ENCODE assay signal across 26 mouse cellular contexts in the genomic region with DNA sequence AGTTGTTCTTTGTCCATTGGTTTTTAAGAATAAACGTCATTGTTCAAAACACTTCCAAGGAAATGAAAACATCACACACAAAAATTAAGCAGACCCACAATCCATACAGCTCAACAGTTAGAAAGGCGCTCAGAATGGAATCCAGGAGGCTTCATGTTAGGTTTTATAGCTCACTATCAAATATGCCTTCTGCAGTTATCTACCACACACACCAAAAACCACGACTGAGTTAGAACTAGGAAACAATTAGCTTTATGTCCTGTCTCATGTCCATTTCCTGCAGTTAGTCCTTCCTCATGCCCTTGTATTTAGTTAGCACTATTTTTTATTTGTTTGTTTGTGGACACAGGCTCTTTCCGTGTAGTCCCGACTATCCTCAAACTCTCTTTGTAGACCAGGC. TPM values are rescaled to one million over a fixed set of nuclear protein-coding genes. Genes with fewer than 3 reads are reported as not detected.
A peak's percentile ranks its signal among the peaks of the same experiment; 100 is the strongest.
DNase-seq lines count a peak whose midpoint lies in the region; ATAC-seq and TF ChIP-seq lines count a peak whose summit lies in the region.
"Had no signal": no experiment of that assay in that cellular context is flagged by ENCODE, and none has a peak within 500 bp of the region (broad histone marks: within the 10 kb centered on the region; RNA-seq: fewer than 3 reads in every experiment).

No protein-coding gene starts in this region.

- H3K9ac ChIP-seq in MEL (ENCODE audit: control insufficient read depth, low read depth, low read length, poor library complexity, severe bottlenecking), result no peak overlapping the region
- no peak overlapping the region for H3K9ac ChIP-seq in kidney, embryonic 16.5 days (replicated peaks; ENCODE audit: low read length)
- H3K9ac ChIP-seq: embryonic facial prominence, embryonic 12.5 days; forebrain, embryonic 13.5 days had no signal

- peaks cover 0 to 2% of the 10 kb centered on the region in 2 experiments; a peak in 3 of 4 replicates for H3K4me1 ChIP-seq in MEL (ENCODE audit: control insufficient read depth in 1 of 2, insufficient read depth in 2 of 2, low read length in 2 of 2)
- no peaks in the 10 kb centered on the region for H3K4me1 ChIP-seq in kidney, embryonic 16.5 days (ENCODE audit: insufficient read depth, low read length)
- H3K4me1 ChIP-seq: embryonic facial prominence, embryonic 10.5 days; embryonic facial prominence, embryonic 12.5 days had no signal

- intact Hi-C loops in heart, postnatal 14 days (cut with DNase I), result no loop called here

- no peaks in the 10 kb centered on the region for H3K9me3 ChIP-seq in MEL (replicated peaks; ENCODE audit: insufficient read depth, low read length)
- 0 out of 2 replicates have a peak, but pooled peaks cover 5% of the 10 kb centered on the region for H3K9me3 ChIP-seq in kidney, embryonic 16.5 days (ENCODE audit: low read length)
- H3K9me3 ChIP-seq: embryonic facial prominence, embryonic 10.5 days; embryonic facial prominence, embryonic 12.5 days; forebrain, embryonic 13.5 days; G1E had no signal

- no peak overlapping the region for H3K27ac ChIP-seq in MEL (ENCODE audit: control insufficient read depth, low read depth, low read length)
- H3K27ac ChIP-seq in kidney, embryonic 16.5 days (ENCODE audit: low read length), result no peak overlapping the region
- H3K27ac ChIP-seq: embryonic facial prominence, embryonic 10.5 days; embryonic facial prominence, embryonic 12.5 days; forebrain, embryonic 13.5 days had no signal

- DNase-seq in 416B (ENCODE audit: low read depth), result peak; percentile 51
- DNase-seq in MEL (ENCODE audit: low read depth, low spot score), result peak; percentile 46
- no peak for DNase-seq in heart, postnatal 14 days
- no peak for DNase-seq in frontal cortex, postnatal 25 days (ENCODE audit: low spot score in 2 of 2)
- DNase-seq: adrenal gland, adult 2 months; adrenal gland, postnatal 10 days; adrenal gland, postnatal 25 days; B cell, adult 2 months; cerebellum, adult 11 months; cerebellum, adult 18-20 months; cerebellum, adult 8-10 months; cerebellum, adult 9-11 months; cerebellum, postnatal 14 days; cerebellum, postnatal 36 days had no signal

- TF ChIP-seq RAD21 in MEL (IDR thresholded peaks at IDR 0.05; ENCODE audit: low read depth, low read length), result no peak

- no peaks in the 10 kb centered on the region for H3K27me3 ChIP-seq in MEL (ENCODE audit: control insufficient read depth in 1 of 2, insufficient read depth in 2 of 2, low read length in 2 of 2)
- H3K27me3 ChIP-seq in kidney, embryonic 16.5 days (ENCODE audit: insufficient read depth, low read length), result no peaks in the 10 kb centered on the region
- H3K27me3 ChIP-seq: CH12.LX; embryonic facial prominence, embryonic 12.5 days; forebrain, embryonic 13.5 days had no signal

- peaks cover 4 to 10% of the 10 kb centered on the region in 2 experiments; a peak in 3 of 4 replicates for H3K36me3 ChIP-seq in MEL (ENCODE audit: control insufficient read depth in 1 of 2, insufficient read depth in 2 of 2, low read length in 2 of 2)
- peaks cover 34% of the 10 kb centered on the region for H3K36me3 ChIP-seq in kidney, embryonic 16.5 days (ENCODE audit: insufficient read depth, low read length)

- WGBS in kidney, embryonic 16.5 days, result 80% methylated on average over 5 of the region's 5 CpGs

- TF ChIP-seq POLR2A in MEL (IDR thresholded peaks at IDR 0.05; ENCODE audit: control insufficient read depth in 1 of 2, insufficient read depth in 1 of 2, low read depth in 1 of 2, low read length in 2 of 2, poor library complexity in 1 of 2), result no peak

- peak; percentile 70 for ATAC-seq in megakaryocyte progenitor cell, adult 5-6 weeks (replicated peaks; ENCODE audit: poor library complexity)
- ATAC-seq in kidney, embryonic 16.5 days (ENCODE audit: low FRiP score, low TSS enrichment), result no peak
- ATAC-seq: CD4-positive, CD25-positive, alpha-beta regulatory T cell, adult 4 months; forebrain, embryonic 13.5 days; forebrain, embryonic 16.5 days had no signal

- no peak overlapping the region for H3K4me2 ChIP-seq in kidney, embryonic 16.5 days (replicated peaks; ENCODE audit: low read depth, low read length)
- H3K4me2 ChIP-seq: embryonic facial prominence, embryonic 12.5 days; forebrain, embryonic 13.5 days had no signal

- no peaks in the 10 kb centered on the region for H3K79me2 ChIP-seq in MEL (ENCODE audit: control insufficient read depth, insufficient read depth, low read length, poor library complexity)

- TF ChIP-seq CTCF in MEL (IDR thresholded peaks at IDR 0.05 in 2 of 3, conservative IDR thresholded peaks at IDR 0.05 in 1 of 3; ENCODE audit: control insufficient read depth in 1 of 3, insufficient read depth in 1 of 3, low read depth in 2 of 3, low read length in 3 of 3, poor library complexity in 1 of 3, severe bottlenecking in 1 of 3), result no peak

- H3K4me3 ChIP-seq in MEL (ENCODE audit: control insufficient read depth in 1 of 2, insufficient read depth in 1 of 2, low read depth in 2 of 2, low read length in 2 of 2), result no peak overlapping the region
- no peak overlapping the region for H3K4me3 ChIP-seq in kidney, embryonic 16.5 days (ENCODE audit: low read length)
- H3K4me3 ChIP-seq: embryonic facial prominence, embryonic 10.5 days; embryonic facial prominence, embryonic 12.5 days; forebrain, embryonic 13.5 days had no signal

- TF ChIP-seq EP300 in MEL (IDR thresholded peaks at IDR 0.05; ENCODE audit: low read depth in 1 of 2, low read length in 2 of 2), result peak in 1 of 2 experiments; percentile 57; a peak in 2 of 4 replicates

TF ChIP-seq in MEL, 35 proteins besides CTCF, POLR2A, EP300 and RAD21:
- TF ChIP-seq MYC (IDR thresholded peaks at IDR 0.05; ENCODE audit: low read depth, low read length), result no peak
- 0 out of 2 replicates have a peak, but pooled peaks have one; percentile 10 for TF ChIP-seq TAL1 (IDR thresholded peaks at IDR 0.05; ENCODE audit: low read length)
- peak; percentile 31; the same call in 1 of the 2 replicates for TF ChIP-seq TCF12 (IDR thresholded peaks at IDR 0.05; ENCODE audit: low read depth, low read length)
- no peak for TF ChIP-seq ZNF384 (IDR thresholded peaks at IDR 0.05; ENCODE audit: low read depth, low read length)
- TF ChIP-seq GATA1 (IDR thresholded peaks at IDR 0.05; ENCODE audit: low read depth, low read length), result peak; percentile 43
- TF ChIP-seq CHD1 (IDR thresholded peaks at IDR 0.05; ENCODE audit: low read depth, low read length), result no peak
- TF ChIP-seq HCFC1 (IDR thresholded peaks at IDR 0.05; ENCODE audit: low read depth, low read length), result no peak

RNA-seq across cellular contexts. Expression of gene Spc25, which starts 14.9 kb away (rescaled TPM):
- total RNA-seq in MEL (2012; rRNA removed), result 25.8 and 27.1 TPM in 2 replicates
- polyA plus RNA-seq in MEL (2012; ENCODE audit: insufficient read depth in 1 of 2, insufficient read length in 2 of 2, low read depth in 1 of 2, low replicate concordance in 2 of 2, missing spikeins in 1 of 2), result 10 to 100 TPM in 1 of 2 experiments, not detected in 1; 31.3 TPM
- 79.1 and 83.7 TPM in 2 replicates for total RNA-seq in megakaryocyte progenitor cell, adult 5-6 weeks (2015)
- 98.5 and 109 TPM in 2 replicates for total RNA-seq in megakaryocyte progenitor cell, adult 5-6 weeks (2017)
- 1 to 10 TPM; 3.9 to 7.4 TPM for total RNA-seq in heart, postnatal 14 days (2021)
- 241 and 247 TPM in 2 replicates for polyA plus RNA-seq in kidney, embryonic 16.5 days (2015; fragmentation: Nextera tagmentation; extraction: Ambion mirVana)

RNA-seq across cellular contexts. Expression of gene G6pc2, which starts 19.8 kb away (rescaled TPM):
- total RNA-seq in MEL (2012; rRNA removed), result not detected in 2 replicates
- not detected for polyA plus RNA-seq in MEL (2012; ENCODE audit: insufficient read depth in 1 of 2, insufficient read length in 2 of 2, low read depth in 1 of 2, low replicate concordance in 2 of 2, missing spikeins in 1 of 2)
- not detected in 2 replicates for total RNA-seq in megakaryocyte progenitor cell, adult 5-6 weeks (2015)
- not detected in 2 replicates for total RNA-seq in megakaryocyte progenitor cell, adult 5-6 weeks (2017)
- not detected for total RNA-seq in heart, postnatal 14 days (2021)
- polyA plus RNA-seq in kidney, embryonic 16.5 days (2015; fragmentation: Nextera tagmentation; extraction: Ambion mirVana), result 3.1 and 4.2 TPM in 2 replicates
- total RNA-seq: adrenal gland, adult 2 months; adrenal gland, postnatal 10 days; adrenal gland, postnatal 25 days; CH12.LX; G1E had no signal
- polyA plus RNA-seq: adrenal gland, adult 2 months; cortical plate, adult 2 months; embryonic facial prominence, embryonic 10.5 days; embryonic facial prominence, embryonic 14.5 days; forebrain, embryonic 11.5 days; forebrain, embryonic 13.5 days; forebrain, embryonic 16.5 days; G1E had no signal

RNA-seq across cellular contexts. Expression of gene Nostrin, which starts 55.5 kb away (rescaled TPM):
- total RNA-seq in MEL (2012; rRNA removed), result not detected in 2 replicates
- polyA plus RNA-seq in MEL (2012; ENCODE audit: insufficient read depth in 1 of 2, insufficient read length in 2 of 2, low read depth in 1 of 2, low replicate concordance in 2 of 2, missing spikeins in 1 of 2), result under 1 TPM in 1 of 2 experiments, not detected in 1; 0.47 TPM
- 4.4 and 5.4 TPM in 2 replicates for total RNA-seq in megakaryocyte progenitor cell, adult 5-6 weeks (2015)
- 6.6 and 8.5 TPM in 2 replicates for total RNA-seq in megakaryocyte progenitor cell, adult 5-6 weeks (2017)
- total RNA-seq in heart, postnatal 14 days (2021), result 1 to 10 TPM; 8.1 to 8.6 TPM
- 4.7 and 7.1 TPM in 2 replicates for polyA plus RNA-seq in kidney, embryonic 16.5 days (2015; fragmentation: Nextera tagmentation; extraction: Ambion mirVana)
- polyA plus RNA-seq: G1E had no signal

Comparison
In these comparisons a context has a peak if more than half of its experiments do, and no peak if none do; other contexts are left out.
1. DNase-seq: peak in 416B (single experiment) and MEL (single experiment); none in heart, postnatal 14 days (0 of 2) and frontal cortex, postnatal 25 days (0 of 2).